Mouse (Mus musculus): ENCODE data around the gene Fbxl2. TPM values are rescaled to one million over a fixed set of nuclear protein-coding genes. Genes with fewer than 3 reads are reported as not detected.

Gene Fbxl2
- polyA plus RNA-seq, 1 experiment, result 28.4 TPM

GRCm38 (mm10) chr9:113941103-113941805 lies 104.7 kb downstream of the Fbxl2 start:
- no peak overlapping the region for H3K4me3 ChIP-seq (replicated peaks; ENCODE audit: insufficient read depth, low read depth, low read length)
- H3K27ac ChIP-seq (ENCODE audit: insufficient read depth, low read length), result no peak overlapping the region
- TF ChIP-seq POLR2A (IDR thresholded peaks at IDR 0.05; ENCODE audit: borderline replicate concordance, insufficient read depth, low read length), result no peak
- TF ChIP-seq CTCF (IDR thresholded peaks at IDR 0.05; ENCODE audit: borderline replicate concordance, insufficient read depth, low read depth, low read length), result no peak
- H3K4me1 ChIP-seq (ENCODE audit: control insufficient read depth, insufficient read depth, low read length), result peaks cover 18% of the 10 kb centered on the region
- whole genome bisulfite sequencing, result 94% methylated on average over 3 of the region's 3 CpGs
- H3K27me3 ChIP-seq (ENCODE audit: control insufficient read depth, insufficient read depth, low read length), result no peaks in the 10 kb centered on the region
- DNase-seq, result no peak

- H3K27ac ChIP-seq (ENCODE audit: insufficient read depth, low read length), result peak overlapping the region; percentile 44
- peak; percentile 55 to 73 for DNase-seq
- 41% methylated on average over 9 of the region's 9 CpGs for WGBS
Observed at GRCm38 (mm10) chr9:113939063-113939850, 106.7 kb downstream of the Fbxl2 start.

GRCm38 (mm10) chr9:113935638-113936037 lies 110.4 kb downstream of the Fbxl2 start:
- DNase-seq, result no peak
- Histone ChIP-seq H3K4me1 (ENCODE audit: control insufficient read depth, insufficient read depth, low read length) (peaks cover 12% of the 10 kb centered on the region), H3K27ac (ENCODE audit: insufficient read depth, low read length) (no peak overlapping the region), H3K4me3 (replicated peaks; ENCODE audit: insufficient read depth, low read depth, low read length) (no peak overlapping the region), H3K27me3 (ENCODE audit: control insufficient read depth, insufficient read depth, low read length) (no peaks in the 10 kb centered on the region)
- TF ChIP-seq POLR2A (IDR thresholded peaks at IDR 0.05; ENCODE audit: borderline replicate concordance, insufficient read depth, low read length) (no peak), CTCF (IDR thresholded peaks at IDR 0.05; ENCODE audit: borderline replicate concordance, insufficient read depth, low read depth, low read length) (no peak)
- 27% methylated on average over 5 of the region's 5 CpGs for WGBS

More at GRCm38 (mm10) chr9:113939063-113939850, 106.7 kb downstream of the Fbxl2 start:
- Histone ChIP-seq H3K4me1 (ENCODE audit: control insufficient read depth, insufficient read depth, low read length) (peaks cover 18% of the 10 kb centered on the region), H3K4me3 (replicated peaks; ENCODE audit: insufficient read depth, low read depth, low read length) (no peak overlapping the region), H3K27me3 (ENCODE audit: control insufficient read depth, insufficient read depth, low read length) (no peaks in the 10 kb centered on the region)
- TF ChIP-seq POLR2A (IDR thresholded peaks at IDR 0.05; ENCODE audit: borderline replicate concordance, insufficient read depth, low read length) (no peak), CTCF (IDR thresholded peaks at IDR 0.05; ENCODE audit: borderline replicate concordance, insufficient read depth, low read depth, low read length) (no peak)

DNA sequence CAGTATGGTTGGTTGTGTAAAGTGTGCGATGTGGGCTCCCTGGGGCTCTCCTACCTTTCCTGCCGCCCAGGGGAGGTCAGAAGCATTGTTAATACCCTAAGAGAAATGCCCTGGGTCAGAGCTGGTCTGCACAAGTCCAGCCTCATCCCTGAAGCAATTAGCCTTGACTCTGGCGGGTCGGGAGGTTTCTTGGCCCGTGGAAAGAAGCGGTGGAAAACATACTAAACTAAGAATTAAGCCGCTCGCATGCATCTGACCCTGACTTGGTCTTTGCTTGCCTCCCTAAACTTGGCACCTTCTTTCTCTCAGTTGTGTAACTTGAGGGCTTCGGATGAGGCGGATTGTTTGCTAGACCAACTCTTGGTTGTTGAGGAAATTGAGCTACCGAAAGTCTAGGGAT lies 113.5 kb downstream of the Fbxl2 start:
- Histone ChIP-seq H3K27me3 (ENCODE audit: control insufficient read depth, insufficient read depth, low read length) (no peaks in the 10 kb centered on the region), H3K4me3 (replicated peaks; ENCODE audit: insufficient read depth, low read depth, low read length) (peak overlapping the region; percentile 74), H3K27ac (ENCODE audit: insufficient read depth, low read length) (no peak overlapping the region), H3K4me1 (ENCODE audit: control insufficient read depth, insufficient read depth, low read length) (no peaks in the 10 kb centered on the region; the same call in 1 of the 2 replicates)
- no peak for TF ChIP-seq CTCF (IDR thresholded peaks at IDR 0.05; ENCODE audit: borderline replicate concordance, insufficient read depth, low read depth, low read length)
- TF ChIP-seq POLR2A (IDR thresholded peaks at IDR 0.05; ENCODE audit: borderline replicate concordance, insufficient read depth, low read length), result no peak
- 10% methylated on average over 11 of the region's 11 CpGs for WGBS
- DNase-seq, result no peak

GRCm38 (mm10) chr9:113932100-113932470 lies 113.9 kb downstream of the Fbxl2 start:
- Histone ChIP-seq H3K4me3 (replicated peaks; ENCODE audit: insufficient read depth, low read depth, low read length) (peak overlapping the region; percentile 74), H3K27ac (ENCODE audit: insufficient read depth, low read length) (no peak overlapping the region), H3K27me3 (ENCODE audit: control insufficient read depth, insufficient read depth, low read length) (no peaks in the 10 kb centered on the region), H3K4me1 (ENCODE audit: control insufficient read depth, insufficient read depth, low read length) (no peaks in the 10 kb centered on the region; the same call in 1 of the 2 replicates)
- TF ChIP-seq POLR2A (IDR thresholded peaks at IDR 0.05; ENCODE audit: borderline replicate concordance, insufficient read depth, low read length), result no peak
- TF ChIP-seq CTCF (IDR thresholded peaks at IDR 0.05; ENCODE audit: borderline replicate concordance, insufficient read depth, low read depth, low read length), result no peak
- DNase-seq, result no peak
- WGBS, result 2% methylated on average over 8 of the region's 8 CpGs

GRCm38 (mm10) chr9:113931375-113932099 lies 114.5 kb downstream of the Fbxl2 start:
- under 1% methylated on average over 69 of the region's 91 CpGs for WGBS
- peak; percentile 50 to 56 for DNase-seq
- Histone ChIP-seq H3K4me1 (ENCODE audit: control insufficient read depth, insufficient read depth, low read length) (no peaks in the 10 kb centered on the region; the same call in 1 of the 2 replicates), H3K27me3 (ENCODE audit: control insufficient read depth, insufficient read depth, low read length) (no peaks in the 10 kb centered on the region), H3K27ac (ENCODE audit: insufficient read depth, low read length) (peak overlapping the region; percentile 23; the same call in 1 of the 2 replicates), H3K4me3 (replicated peaks; ENCODE audit: insufficient read depth, low read depth, low read length) (peak overlapping the region; percentile 74)
- TF ChIP-seq CTCF (IDR thresholded peaks at IDR 0.05; ENCODE audit: borderline replicate concordance, insufficient read depth, low read depth, low read length), result no peak
- TF ChIP-seq POLR2A (IDR thresholded peaks at IDR 0.05; ENCODE audit: borderline replicate concordance, insufficient read depth, low read length), result no peak

DNA sequence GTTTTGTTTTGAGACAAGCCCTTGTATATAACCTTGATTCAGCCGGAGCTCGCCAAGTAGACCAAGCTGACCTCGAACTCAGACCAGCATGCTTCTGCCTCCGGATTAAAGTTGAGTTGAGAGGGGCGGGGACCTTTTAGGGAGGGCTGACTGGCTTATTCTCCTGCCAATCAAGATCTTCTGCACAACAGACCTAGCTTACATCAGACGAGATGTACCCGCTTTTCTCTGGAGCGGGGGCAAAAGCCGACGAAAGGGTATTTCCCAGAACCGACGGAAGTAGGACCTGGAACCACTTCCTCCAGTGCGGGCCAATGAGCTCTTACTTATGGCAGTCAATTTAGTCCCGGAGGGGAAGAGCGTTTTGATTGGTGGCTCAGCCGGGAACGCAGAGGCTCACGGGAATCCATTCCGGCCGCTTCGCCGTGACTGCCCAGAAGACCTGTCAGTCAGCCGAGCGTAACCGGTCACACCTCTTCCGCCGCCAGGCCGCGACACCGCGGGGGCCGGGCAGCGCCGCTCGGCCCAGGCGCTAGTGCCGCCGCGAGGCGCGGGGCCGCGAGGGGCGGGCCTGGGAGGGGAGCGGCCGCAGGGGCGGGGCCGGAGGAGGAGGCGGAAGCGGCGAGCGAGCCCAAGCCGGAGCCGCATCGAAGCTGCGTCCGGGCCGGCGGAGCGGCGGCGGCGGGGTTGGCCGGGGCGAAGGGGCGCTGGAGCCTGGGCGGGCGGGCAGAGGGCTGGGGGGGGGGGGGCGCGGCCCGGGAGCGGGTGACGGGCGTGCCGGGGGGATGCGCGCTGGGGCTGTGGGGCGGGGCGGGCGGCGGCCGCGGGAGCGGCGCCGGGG lies 115.2 kb downstream of the Fbxl2 start, which contains the start of gene Ubp1:
Ubp1 (plus strand) TSS at position 401 of the 841 bp plus-strand sequence.
- DNase-seq, result peak; percentile 95 to 99
- H3K27ac ChIP-seq (ENCODE audit: insufficient read depth, low read length), result peak within 1 kb of the TSS; percentile 60
- WGBS, result under 1% methylated on average over 37 of the region's 86 CpGs
- no peaks in the 10 kb centered on the region for H3K27me3 ChIP-seq (ENCODE audit: control insufficient read depth, insufficient read depth, low read length)
- peak within 1 kb of the TSS; percentile 74 for H3K4me3 ChIP-seq (replicated peaks; ENCODE audit: insufficient read depth, low read depth, low read length)
- TF ChIP-seq POLR2A (IDR thresholded peaks at IDR 0.05; ENCODE audit: borderline replicate concordance, insufficient read depth, low read length), result no peak
- TF ChIP-seq CTCF (IDR thresholded peaks at IDR 0.05; ENCODE audit: borderline replicate concordance, insufficient read depth, low read depth, low read length), result no peak
- no peaks in the 10 kb centered on the region for H3K4me1 ChIP-seq (ENCODE audit: control insufficient read depth, insufficient read depth, low read length)
